Mouse (Mus musculus): ENCODE results near the gene Gtf2h4. TPM values are rescaled to one million over a fixed set of nuclear protein-coding genes. Genes with fewer than 3 reads are reported as not detected.

Gene Gtf2h4
- total RNA-seq, 2 experiments from 2014 or later: 23.9 to 25.8 TPM

DNA sequence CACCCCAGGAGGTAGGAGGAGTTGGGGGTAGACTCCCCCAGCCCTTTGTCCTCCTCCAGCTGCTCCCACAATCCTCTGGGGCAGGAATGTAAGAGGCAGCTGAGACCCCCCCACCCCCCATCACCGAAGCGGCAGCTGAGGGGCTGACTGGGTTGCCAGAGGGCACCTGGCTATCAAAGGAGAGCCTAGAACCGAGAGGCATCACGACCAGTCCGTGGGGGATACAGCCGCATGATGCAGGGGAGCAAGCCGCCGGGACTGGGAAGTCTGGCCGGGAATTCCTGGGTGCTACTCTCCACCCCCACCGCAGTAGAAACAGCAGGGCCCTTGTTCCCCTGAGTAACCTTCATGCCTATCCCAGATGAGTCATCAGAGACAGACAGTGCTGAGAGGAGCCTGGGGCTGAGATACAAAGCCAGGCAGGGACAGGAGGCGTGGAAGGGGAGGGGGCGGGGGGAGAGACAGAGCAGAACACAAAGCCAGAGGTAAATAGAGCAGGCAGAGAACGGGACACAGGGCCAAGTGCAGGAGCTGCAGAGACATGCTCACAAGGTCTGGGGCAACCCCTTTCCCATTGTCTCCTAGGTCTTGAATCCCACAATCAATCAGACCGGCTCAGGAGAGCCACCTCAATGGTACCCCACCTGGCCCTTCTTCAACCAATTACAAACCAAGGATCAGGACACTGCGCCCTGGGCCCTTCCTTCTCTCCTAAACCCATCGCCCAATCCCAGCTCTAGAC is 24.4 kb upstream of the Gtf2h4 start:
- DNase-seq (ENCODE audit: low spot score in 2 of 2): peak; percentile 45 to 57

GRCm38 (mm10) chr17:35697429-35697758 is 23.9 kb upstream of the Gtf2h4 start:
- no peak for DNase-seq (ENCODE audit: low spot score in 2 of 2)

- no peak for DNase-seq (ENCODE audit: low spot score in 2 of 2)
Observed at GRCm38 (mm10) chr17:35696691-35697090, 23.2 kb upstream of the Gtf2h4 start.

DNA sequence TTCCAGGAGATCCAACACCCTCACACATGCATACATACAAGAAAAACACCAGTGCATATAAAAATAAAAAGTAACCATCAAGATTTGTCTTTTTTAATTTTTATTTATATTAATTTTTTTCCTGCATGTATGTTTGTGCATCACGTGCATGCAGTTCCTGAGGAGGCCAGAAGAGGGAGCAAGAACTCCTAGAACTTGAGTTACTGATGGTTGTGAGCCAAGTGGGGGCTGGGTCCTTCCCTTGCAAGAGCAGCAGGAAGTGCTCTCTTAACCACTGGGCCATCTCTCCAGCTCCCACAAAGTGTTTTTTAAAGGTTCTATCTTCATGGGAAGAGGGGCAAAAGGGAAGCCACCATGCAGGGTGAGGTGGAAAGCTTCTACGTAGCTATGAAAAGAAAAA is 21.8 kb upstream of the Gtf2h4 start:
- no peak for DNase-seq (ENCODE audit: low spot score in 2 of 2)

GRCm38 (mm10) chr17:35693906-35694305 is 20.4 kb upstream of the Gtf2h4 start:
- DNase-seq (ENCODE audit: low spot score in 2 of 2): no peak

GRCm38 (mm10) chr17:35692368-35692767 is 18.8 kb upstream of the Gtf2h4 start:
- no peak for DNase-seq (ENCODE audit: low spot score in 2 of 2)

- DNase-seq (ENCODE audit: low spot score in 2 of 2): no peak
Observed at GRCm38 (mm10) chr17:35691811-35692210, 18.3 kb upstream of the Gtf2h4 start.

DNA sequence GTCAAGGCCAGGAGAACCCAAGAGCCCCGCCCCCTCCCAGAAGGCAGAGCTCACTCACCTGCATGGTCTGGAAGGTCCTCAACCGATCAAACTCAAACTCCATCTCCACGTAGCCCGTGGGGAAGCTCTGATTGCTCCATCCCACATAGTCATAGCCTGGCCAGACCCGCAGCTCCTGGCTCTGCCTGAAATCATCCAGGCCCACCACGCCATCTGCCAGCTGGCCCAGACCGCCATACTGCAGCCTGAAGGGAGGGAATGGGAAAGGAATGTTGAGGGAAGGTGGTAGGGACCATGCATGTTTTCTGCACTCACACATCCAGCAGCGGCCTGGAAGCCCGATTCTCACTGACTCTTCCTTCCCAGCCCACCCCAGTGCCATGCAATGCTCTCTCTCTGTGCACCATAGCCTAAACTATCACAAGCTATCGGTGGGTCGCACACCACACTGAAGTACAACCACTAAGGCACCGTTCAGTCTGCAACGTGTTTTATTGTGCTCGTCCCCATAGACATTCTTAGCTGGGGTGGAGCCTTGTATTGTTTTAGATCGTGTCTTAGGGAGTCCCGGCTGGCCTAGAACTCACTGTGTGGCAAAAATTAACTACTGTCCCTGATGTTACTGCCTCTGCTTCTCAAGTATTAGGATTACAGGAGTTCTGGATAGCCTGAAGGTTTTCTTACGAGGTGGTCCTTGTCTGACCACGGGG is 16.6 kb upstream of the Gtf2h4 start:
- DNase-seq (ENCODE audit: low spot score in 2 of 2): no peak

GRCm38 (mm10) chr17:35688347-35689175 is 15.0 kb upstream of the Gtf2h4 start:
- no peak for DNase-seq (ENCODE audit: low spot score in 2 of 2)

GRCm38 (mm10) chr17:35685061-35685460 is 11.5 kb upstream of the Gtf2h4 start:
- no peak for DNase-seq (ENCODE audit: low spot score in 2 of 2)

GRCm38 (mm10) chr17:35681986-35682385 is 8.4 kb upstream of the Gtf2h4 start:
- DNase-seq (ENCODE audit: low spot score in 2 of 2): no peak

DNA sequence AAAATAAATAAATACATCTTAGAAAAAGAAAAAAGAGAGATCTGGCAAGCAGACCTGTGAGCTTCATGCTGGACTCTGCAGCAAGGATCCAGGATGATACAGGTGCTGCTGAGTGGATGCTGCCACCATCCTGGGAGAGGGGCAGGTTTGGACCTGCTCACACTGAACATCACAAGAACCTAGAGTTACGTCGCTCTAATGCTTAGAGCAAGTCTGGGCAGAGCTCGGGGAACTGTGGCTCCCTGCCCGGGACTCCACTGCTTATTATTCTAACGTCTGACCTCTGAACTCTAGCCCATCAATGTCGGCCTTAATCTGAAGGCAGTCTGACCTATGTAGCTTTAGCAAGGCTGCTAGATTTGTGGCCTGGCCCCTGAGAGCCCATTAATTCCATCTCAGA is 7.1 kb upstream of the Gtf2h4 start:
- DNase-seq (ENCODE audit: low spot score in 2 of 2): no peak

- no peak for DNase-seq (ENCODE audit: low spot score in 2 of 2)
Observed at GRCm38 (mm10) chr17:35672527-35672926, 1.0 kb downstream of the Gtf2h4 start.

DNA sequence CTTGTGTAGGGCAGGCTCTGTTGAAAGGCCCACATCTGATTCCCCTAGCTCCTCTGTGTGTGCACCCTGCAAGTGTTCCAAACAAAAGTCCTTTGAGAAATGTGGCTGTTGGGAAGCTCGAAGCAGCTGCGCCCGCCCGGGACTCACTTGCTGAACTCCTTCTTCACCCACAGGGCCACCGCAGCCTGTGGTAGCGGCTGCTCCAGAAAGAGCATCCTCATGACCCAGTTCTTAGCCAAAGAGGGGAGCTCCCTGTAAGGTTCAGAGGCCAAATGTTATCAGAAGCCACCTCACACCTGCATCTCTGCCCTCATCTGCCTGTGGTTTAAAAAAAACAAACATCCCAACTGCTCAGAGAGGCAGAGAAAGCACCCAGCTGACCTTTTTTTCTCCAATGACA is 1.7 kb downstream of the Gtf2h4 start:
- DNase-seq (ENCODE audit: low spot score in 2 of 2): no peak

DNA sequence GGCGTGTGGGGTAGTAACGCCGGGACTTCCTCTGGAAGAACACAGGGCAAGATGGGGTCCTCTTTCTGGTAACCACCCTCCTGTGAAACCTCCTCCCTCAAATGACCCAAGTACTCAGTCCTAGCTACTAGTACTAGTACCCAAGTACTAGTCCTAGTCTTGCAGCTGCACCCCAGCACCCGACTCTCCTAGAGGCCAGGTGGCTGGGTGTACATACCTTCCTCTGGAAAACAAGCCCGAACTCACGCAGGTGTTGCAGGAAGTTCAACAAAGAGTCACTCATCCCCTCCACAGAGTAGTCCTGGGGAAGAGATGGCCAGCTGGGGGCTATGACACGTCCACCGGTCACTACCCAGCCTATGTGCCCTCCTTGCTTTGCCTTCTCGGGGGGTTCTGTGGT is 3.8 kb downstream of the Gtf2h4 start:
- DNase-seq (ENCODE audit: low spot score in 2 of 2): no peak

- DNase-seq (ENCODE audit: low spot score in 2 of 2): peak; percentile 97
Observed at GRCm38 (mm10) chr17:35667334-35668065, 6.0 kb downstream of the Gtf2h4 start, which contains the start of gene Vars2. Vars2 (minus strand) TSS chr17:35667592.

DNA sequence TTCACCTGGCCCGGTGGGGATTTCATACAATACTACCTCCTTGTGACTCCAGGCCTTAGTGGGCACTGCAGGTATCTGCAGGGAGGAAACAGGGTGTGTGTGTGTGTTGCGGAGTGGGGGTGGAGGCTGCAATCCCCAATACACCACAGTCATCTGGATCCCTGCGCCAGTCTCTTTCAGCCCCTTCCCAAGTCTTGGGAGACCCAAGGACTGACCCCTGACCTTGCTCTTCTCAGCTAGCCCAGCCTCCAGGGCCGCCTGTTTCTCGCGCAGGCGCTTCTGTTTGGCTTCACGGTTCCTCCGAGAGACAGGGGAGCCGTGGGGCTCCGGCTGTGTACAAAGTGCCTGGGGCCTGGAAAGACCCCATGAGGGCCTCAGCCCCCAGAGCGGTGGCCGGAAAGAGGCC is 6.7 kb downstream of the Gtf2h4 start:
- no peak for DNase-seq (ENCODE audit: low spot score in 2 of 2)

- no peak for DNase-seq (ENCODE audit: low spot score in 2 of 2)
Observed at GRCm38 (mm10) chr17:35665957-35666515, 7.5 kb downstream of the Gtf2h4 start.

GRCm38 (mm10) chr17:35653086-35653485 is 20.5 kb downstream of the Gtf2h4 start:
- DNase-seq (ENCODE audit: low spot score in 2 of 2): no peak

- DNase-seq (ENCODE audit: low spot score in 2 of 2): no peak
Observed at GRCm38 (mm10) chr17:35649429-35649828, 24.1 kb downstream of the Gtf2h4 start.

Measured in layer of hippocampus, postnatal 14 days (tissue).